Mouse (Mus musculus): ENCODE measurements around the gene Rnf138rt1.

- TF ChIP-seq POLR2A (IDR thresholded peaks at IDR 0.05; ENCODE audit: insufficient read length, low read depth) (no peak), MAX (IDR thresholded peaks at IDR 0.05; ENCODE audit: low read depth) (no peak), E2F4 (IDR thresholded peaks at IDR 0.05; ENCODE audit: insufficient read depth) (no peak), REST (IDR thresholded peaks at IDR 0.05; ENCODE audit: insufficient read depth, insufficient read length) (no peak)
Observed at GRCm38 (mm10) chrX:163745996-163746395, 15.1 kb downstream of the Rnf138rt1 start.

Data from myocyte (in vitro differentiated cells).